1 mouse cellular context compared by ENCODE assay signal in the genomic region with DNA sequence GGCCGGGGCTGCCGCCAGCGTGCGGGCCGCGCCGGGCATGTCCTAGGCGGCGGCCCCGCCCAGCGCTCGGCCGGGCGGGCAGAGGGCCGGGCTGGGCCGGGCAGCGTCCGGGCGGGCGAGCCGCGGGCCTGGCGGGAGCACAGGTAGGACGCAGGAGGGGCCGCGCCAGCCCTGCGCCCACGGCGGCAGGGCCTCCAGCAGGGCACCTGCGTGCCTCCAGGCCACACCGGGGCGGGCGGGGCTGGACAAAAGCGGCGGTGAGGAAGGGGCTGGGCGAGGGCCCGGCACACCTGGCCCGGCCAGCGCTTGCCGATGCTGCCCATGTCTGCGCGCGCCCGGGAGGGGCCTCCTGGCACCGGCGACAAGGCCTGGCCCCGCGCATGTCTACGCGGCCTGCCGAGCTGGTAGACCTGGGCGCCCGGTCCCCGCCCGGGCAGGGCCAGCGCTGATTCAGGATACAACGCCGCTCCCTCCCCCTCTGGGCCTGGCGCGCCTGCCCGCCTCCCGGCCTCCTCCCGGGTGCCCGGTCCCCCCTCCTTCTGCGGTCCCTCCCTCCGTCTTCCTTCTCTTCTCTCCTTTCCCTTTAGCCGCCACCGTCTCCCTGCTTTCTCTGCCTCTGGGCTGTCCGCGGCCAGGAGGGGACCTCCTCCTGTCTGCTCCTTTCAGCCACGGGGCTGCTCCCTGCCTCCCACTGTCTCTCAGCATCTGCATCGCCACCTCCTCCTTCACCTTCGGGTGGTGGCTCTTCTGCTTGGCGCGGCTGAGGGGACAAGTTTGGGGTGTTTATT.
TF ChIP-seq lines count a peak whose summit lies in the region.

No protein-coding gene starts in this region.

TF ChIP-seq in CH12.LX, 34 proteins besides CTCF, POLR2A, EP300 and RAD21 (continued from another document):
- no peak for TF ChIP-seq ZNF384 (IDR thresholded peaks at IDR 0.05; ENCODE audit: low read depth, low read length)
- TF ChIP-seq SMC3 (IDR thresholded peaks at IDR 0.05; ENCODE audit: low read depth, low read length) = no peak
- peak; percentile 64 for TF ChIP-seq NRF1 (IDR thresholded peaks at IDR 0.05; ENCODE audit: low read depth, low read length)
- no peak for TF ChIP-seq CHD1 (IDR thresholded peaks at IDR 0.05; ENCODE audit: low read depth, low read length)
